Mouse (Mus musculus) brown adipose tissue, adult 24 weeks (tissue): ENCODE measurements around the gene Gm9958. TPM values are rescaled to one million over a fixed set of nuclear protein-coding genes. Genes with fewer than 3 reads are reported as not detected.

Experiments
- H3K27ac ChIP-seq: fragments of 200-500 bp; replicated peaks from 2 replicates; pipeline ENCODE4 v1.5.1; 2012; ENCODE audit warnings: low read depth, mild to moderate bottlenecking, low read length
- H3K4me1 ChIP-seq: fragments of 200-500 bp; 2 replicates; pipeline ENCODE4 v1.6.1; 2012; ENCODE audit warnings: low read length, mixed read lengths; ENCODE audit not compliant: control insufficient read depth, insufficient read depth, insufficient read length
- H3K4me3 ChIP-seq: fragments of 200-500 bp; 2 replicates; pipeline ENCODE4 v1.5.1; 2012; ENCODE audit warnings: low read depth, mild to moderate bottlenecking, low read length, moderate library complexity; ENCODE audit not compliant: insufficient read depth
- polyA plus RNA-seq: library from polyadenylated mRNA; stranded (reverse); fragments of >200 nt; gene quantifications from 2 replicates; pipeline ENCODE4 v1.2.4, GENCODE M21; 2012; ENCODE audit not compliant: missing spikeins, insufficient read depth, insufficient read length

Gm9958 gene
- polyA plus RNA-seq, 1 experiment: 1.6 TPM

DNA sequence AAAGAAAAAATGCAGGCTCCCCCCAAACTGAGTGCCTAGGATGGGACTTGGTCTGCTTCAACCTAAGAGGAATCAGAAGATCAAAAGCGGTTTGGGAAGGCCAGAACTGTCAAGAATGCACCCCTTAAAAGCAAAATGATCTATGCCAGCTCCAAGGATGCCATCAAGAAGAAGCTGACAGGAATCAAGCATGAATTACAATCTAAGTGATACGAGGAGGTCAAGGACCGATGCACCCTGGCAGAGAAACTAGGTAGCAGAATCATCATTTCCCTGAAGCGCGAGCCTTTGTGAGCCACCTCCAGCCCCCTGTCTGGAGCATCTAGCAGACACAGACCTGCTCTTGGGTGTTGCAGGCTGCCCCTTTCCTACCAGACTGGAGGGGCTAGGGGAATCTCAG lies 3.4 kb downstream of the Gm9958 start:
- no peak overlapping the region for H3K27ac ChIP-seq
- H3K4me3 ChIP-seq: no peak overlapping the region
- no peaks in the 10 kb centered on the region for H3K4me1 ChIP-seq

GRCm38 (mm10) chr5:90373708-90374107 lies 6.7 kb downstream of the Gm9958 start:
- H3K4me1 ChIP-seq: no peaks in the 10 kb centered on the region
- H3K4me3 ChIP-seq: no peak overlapping the region
- H3K27ac ChIP-seq: no peak overlapping the region

GRCm38 (mm10) chr5:90381458-90381857 lies 14.5 kb downstream of the Gm9958 start:
- H3K27ac ChIP-seq: no peak overlapping the region
- H3K4me1 ChIP-seq: peaks cover 3% of the 10 kb centered on the region; the same call in 1 of the 2 replicates
- no peak overlapping the region for H3K4me3 ChIP-seq

GRCm38 (mm10) chr5:90383080-90383479 lies 16.1 kb downstream of the Gm9958 start:
- Histone ChIP-seq H3K4me1 (peaks cover 3% of the 10 kb centered on the region; the same call in 1 of the 2 replicates), H3K27ac (no peak overlapping the region), H3K4me3 (no peak overlapping the region)

GRCm38 (mm10) chr5:90393764-90394163 lies 26.8 kb downstream of the Gm9958 start:
- no peaks in the 10 kb centered on the region for H3K4me1 ChIP-seq
- no peak overlapping the region for H3K4me3 ChIP-seq
- H3K27ac ChIP-seq: no peak overlapping the region

GRCm38 (mm10) chr5:90394322-90394721 lies 27.3 kb downstream of the Gm9958 start:
- Histone ChIP-seq H3K4me1 (no peaks in the 10 kb centered on the region), H3K27ac (no peak overlapping the region), H3K4me3 (no peak overlapping the region)

DNA sequence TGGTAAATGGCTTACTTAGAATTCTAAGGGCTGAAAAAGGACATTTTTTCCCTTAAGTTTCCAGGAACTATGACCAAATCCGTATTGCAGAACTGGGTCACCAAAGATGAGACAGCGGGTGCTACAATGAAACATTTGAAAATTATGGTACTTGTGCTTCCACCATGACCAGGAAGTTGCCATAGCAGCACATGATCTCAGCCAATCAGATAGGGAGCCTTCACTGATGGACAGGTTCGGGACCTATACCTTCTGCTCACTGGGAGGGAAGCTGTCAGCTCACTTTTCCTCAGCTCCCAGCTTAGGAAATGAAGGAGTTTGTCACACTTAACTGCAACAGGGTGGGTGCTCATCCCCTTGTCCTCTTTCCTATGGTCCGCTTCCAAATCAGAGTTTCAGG lies 29.8 kb downstream of the Gm9958 start:
- Histone ChIP-seq H3K4me1 (no peaks in the 10 kb centered on the region), H3K4me3 (no peak overlapping the region), H3K27ac (no peak overlapping the region)

- H3K4me3 ChIP-seq: no peak overlapping the region
- no peaks in the 10 kb centered on the region for H3K4me1 ChIP-seq
- no peak overlapping the region for H3K27ac ChIP-seq
These were observed 38.2 kb downstream of the Gm9958 start for GRCm38 (mm10) chr5:90405210-90405609.

- Histone ChIP-seq H3K4me3 (no peak overlapping the region), H3K4me1 (no peaks in the 10 kb centered on the region), H3K27ac (no peak overlapping the region)
These were observed 47.3 kb downstream of the Gm9958 start for GRCm38 (mm10) chr5:90414142-90414924.

DNA sequence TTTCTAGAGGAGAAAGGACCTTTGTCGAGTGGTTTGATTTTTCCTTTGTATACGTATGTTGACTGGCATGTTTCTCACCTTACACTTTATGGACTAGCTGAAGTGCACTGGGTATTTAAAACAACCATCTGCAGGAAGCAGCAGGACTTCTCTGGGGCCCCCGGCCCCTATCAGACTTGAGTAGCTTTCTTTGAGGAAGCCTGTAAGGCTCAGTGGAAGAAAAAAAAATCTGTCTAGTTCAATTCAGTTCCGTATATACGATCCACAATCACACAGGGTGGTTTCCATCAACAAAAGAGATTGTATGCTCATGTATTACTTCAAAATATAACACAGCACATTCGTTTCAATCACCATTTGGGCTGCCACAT lies 47.9 kb downstream of the Gm9958 start:
- no peaks in the 10 kb centered on the region for H3K4me1 ChIP-seq
- no peak overlapping the region for H3K4me3 ChIP-seq
- no peak overlapping the region for H3K27ac ChIP-seq

Other genes starting within 250 kb of the Gm9958 start
- 23.2 and 24.3 TPM in 2 replicates for gene Cox18, start 143.2 kb upstream of the Gm9958 start, polyA plus RNA-seq
- 28.7 and 31.2 TPM in 2 replicates for gene Ankrd17, start 627 bp upstream of the Gm9958 start, polyA plus RNA-seq
- 5.0 and 25.8 TPM in 2 replicates for gene Alb, start 93.7 kb downstream of the Gm9958 start, polyA plus RNA-seq
- not detected in 2 replicates for gene Afp, start 123.5 kb downstream of the Gm9958 start, polyA plus RNA-seq
- not detected in 2 replicates for gene Afm, start 151.7 kb downstream of the Gm9958 start, polyA plus RNA-seq
- not detected in 2 replicates for gene 5830473C10Rik, start 193.9 kb downstream of the Gm9958 start, polyA plus RNA-seq